Mouse (Mus musculus) forebrain, embryonic 16.5 days (tissue): ENCODE results near the gene Fgfr2. TPM values are rescaled to one million over a fixed set of nuclear protein-coding genes. Genes with fewer than 3 reads are reported as not detected.
A peak's percentile ranks its signal among the peaks of the same experiment; 100 is the strongest.
"Not testable (repeated sequence)": the region's sequence is repeated elsewhere in the genome, so short reads cannot be mapped to it uniquely, and the experiment has no call there.

ENCODE experiments used
- ATAC-seq: fragments of 200-750 bp; cut with Nextera tagmentation; 2 replicates; pipeline ENCODE4 v1.8.0; 2017; ENCODE audit warnings: mild to moderate bottlenecking, moderate library complexity
- H3K27ac ChIP-seq: fragments of 300-500 bp; sonication (generic); 2 replicates; pipeline ENCODE4 v1.5.1; 2014; ENCODE audit warnings: low read length, control low read depth
- H3K27me3 ChIP-seq: fragments of 300-500 bp; sonication (generic); replicated peaks from 2 replicates; pipeline ENCODE4 v1.6.1; 2014; ENCODE audit warnings: low read length; ENCODE audit not compliant: control insufficient read depth, insufficient read depth
- H3K36me3 ChIP-seq: fragments of 300-500 bp; sonication (generic); 2 replicates; pipeline ENCODE4 v1.6.1; 2014; ENCODE audit not compliant: control insufficient read depth, insufficient read depth
- H3K4me1 ChIP-seq: fragments of 300-500 bp; sonication (generic); replicated peaks from 2 replicates; pipeline ENCODE4 v1.6.1; 2014; ENCODE audit warnings: low read length; ENCODE audit not compliant: control insufficient read depth, insufficient read depth
- H3K4me2 ChIP-seq: fragments of 300-500 bp; sonication (generic); 2 replicates; pipeline ENCODE4 v1.6.1; 2014; ENCODE audit warnings: mild to moderate bottlenecking, low read length, control low read depth
- H3K4me3 ChIP-seq: fragments of 300-500 bp; sonication (generic); replicated peaks from 2 replicates; pipeline ENCODE4 v1.5.1; 2014; ENCODE audit warnings: mild to moderate bottlenecking, low read length, control low read depth
- H3K9ac ChIP-seq: fragments of 300-500 bp; sonication (generic); replicated peaks from 2 replicates; pipeline ENCODE4 v1.6.1; 2014; ENCODE audit warnings: low read depth, low read length, control low read depth
- H3K9me3 ChIP-seq: fragments of 300-500 bp; sonication (generic); 2 replicates; pipeline ENCODE4 v1.6.1; 2016; ENCODE audit warnings: low read length; ENCODE audit not compliant: control insufficient read depth
- WGBS: fragments of 180-500 bp; shearing (Covaris S2); extraction: QIAGEN DNeasy Blood & Tissue Kit; methylation state at CpG from one replicate; pipeline ENCODE4 v1.1.7; 2014; 5-methylcytosine and 5-hydroxymethylcytosine counted together
- polyA plus RNA-seq: library from polyadenylated mRNA; unstranded; fragments of >200 nt; fragmentation: Nextera tagmentation; extraction: Ambion mirVana; gene quantifications from 2 replicates; pipeline ENCODE4 v1.2.1, GENCODE M21; 2015

Gene Fgfr2
- polyA plus RNA-seq, 1 experiment from 2014 or later, result 39.2 TPM

- not testable (repeated sequence) for H3K9ac ChIP-seq, H3K9me3 ChIP-seq, H3K4me3 ChIP-seq, H3K4me2 ChIP-seq, H3K27ac ChIP-seq, ATAC-seq, H3K27me3 ChIP-seq, H3K4me1 ChIP-seq
- peaks cover 16% of the 10 kb centered on the region for H3K36me3 ChIP-seq
- 90% methylated on average over 6 of the region's 7 CpGs for WGBS
These were observed 1731.4 kb downstream of the Fgfr2 start for GRCm38 (mm10) chr7:131391761-131392160.

- WGBS, result 75% methylated on average over 9 of the region's 9 CpGs
- peak overlapping the region; percentile 91 for H3K4me3 ChIP-seq
- no peaks in the 10 kb centered on the region for H3K36me3 ChIP-seq
- H3K9ac ChIP-seq, result no peak overlapping the region
- H3K27me3 ChIP-seq, result no peaks in the 10 kb centered on the region
- no peak overlapping the region for H3K27ac ChIP-seq
- H3K9me3 ChIP-seq, result no peaks in the 10 kb centered on the region
- H3K4me2 ChIP-seq, result peak overlapping the region; percentile 92
- peaks cover 6% of the 10 kb centered on the region; the same call in 1 of the 2 replicates for H3K4me1 ChIP-seq
- no peak for ATAC-seq
These were observed 1751.1 kb downstream of the Fgfr2 start for GRCm38 (mm10) chr7:131371880-131372651.

- Histone ChIP-seq H3K4me2 (peak overlapping the region; percentile 92), H3K9ac (peak overlapping the region; percentile 98), H3K4me1 (peaks cover 6% of the 10 kb centered on the region; the same call in 1 of the 2 replicates), H3K36me3 (no peaks in the 10 kb centered on the region), H3K4me3 (peak overlapping the region; percentile 91), H3K27ac (peak overlapping the region; percentile 80), H3K27me3 (no peaks in the 10 kb centered on the region), H3K9me3 (no peaks in the 10 kb centered on the region)
- ATAC-seq, result no peak; the same call in 1 of the 2 replicates
- WGBS, result 5% methylated on average over 9 of the region's 9 CpGs
These were observed 1751.7 kb downstream of the Fgfr2 start for GRCm38 (mm10) chr7:131371470-131371860.

GRCm38 (mm10) chr7:131370648-131371469, 1752.3 kb downstream of the Fgfr2 start, which contains the start of gene Pstk:
Gene Pstk, plus strand, starts transcription at chr7:131371141.
- peak; percentile 95 for ATAC-seq

GRCm38 (mm10) chr7:131364131-131364530, 1759.0 kb downstream of the Fgfr2 start:
- H3K27me3 ChIP-seq, result no peaks in the 10 kb centered on the region
- no peak overlapping the region for H3K4me3 ChIP-seq
- H3K4me2 ChIP-seq, result no peak overlapping the region
- H3K36me3 ChIP-seq, result no peaks in the 10 kb centered on the region
- no peak overlapping the region for H3K27ac ChIP-seq
- no peak for ATAC-seq
- H3K4me1 ChIP-seq, result peaks cover 15% of the 10 kb centered on the region
- WGBS, result 95% methylated on average over 8 of the region's 8 CpGs
- no peak overlapping the region for H3K9ac ChIP-seq
- H3K9me3 ChIP-seq, result no peaks in the 10 kb centered on the region

More at GRCm38 (mm10) chr7:131370648-131371469, 1752.3 kb downstream of the Fgfr2 start, which contains the start of gene Pstk:
- WGBS, result 6% methylated on average over 47 of the region's 47 CpGs
- H3K36me3 ChIP-seq, result no peaks in the 10 kb centered on the region
- peak within 1 kb of the TSS; percentile 98 for H3K9ac ChIP-seq
- no peaks in the 10 kb centered on the region for H3K27me3 ChIP-seq
- peak within 1 kb of the TSS; percentile 91 for H3K4me3 ChIP-seq
- H3K4me1 ChIP-seq, result peaks cover 6% of the 10 kb centered on the region; the same call in 1 of the 2 replicates
- H3K4me2 ChIP-seq, result peak within 1 kb of the TSS; percentile 92
- peak within 1 kb of the TSS; percentile 80 for H3K27ac ChIP-seq
- no peaks in the 10 kb centered on the region for H3K9me3 ChIP-seq

GRCm38 (mm10) chr7:131362615-131363300, 1760.4 kb downstream of the Fgfr2 start, which contains the start of gene 2310057M21Rik:
Gene 2310057M21Rik, minus strand, starts transcription at chr7:131362759.
- Histone ChIP-seq H3K4me1 (peaks cover 15% of the 10 kb centered on the region), H3K9ac (peak within 1 kb of the TSS; percentile 83), H3K9me3 (no peaks in the 10 kb centered on the region), H3K27me3 (no peaks in the 10 kb centered on the region), H3K27ac (peak within 1 kb of the TSS; percentile 78), H3K4me2 (peak within 1 kb of the TSS; percentile 89), H3K36me3 (peaks cover 2% of the 10 kb centered on the region; the same call in 1 of the 2 replicates), H3K4me3 (peak within 1 kb of the TSS; percentile 72)
- ATAC-seq, result peak; percentile 98
- WGBS, result under 1% methylated on average over 55 of the region's 55 CpGs

- under 1% methylated on average over 35 of the region's 35 CpGs for WGBS
- H3K27ac ChIP-seq, result peak overlapping the region; percentile 72
- peak; percentile 82 for ATAC-seq
- peaks cover 15% of the 10 kb centered on the region for H3K4me1 ChIP-seq
- H3K9ac ChIP-seq, result peak overlapping the region; percentile 83
- H3K36me3 ChIP-seq, result peaks cover 4% of the 10 kb centered on the region; the same call in 1 of the 2 replicates
- no peaks in the 10 kb centered on the region for H3K9me3 ChIP-seq
- peak overlapping the region; percentile 89 for H3K4me2 ChIP-seq
- H3K4me3 ChIP-seq, result peak overlapping the region; percentile 72
- H3K27me3 ChIP-seq, result no peaks in the 10 kb centered on the region
These were observed 1760.9 kb downstream of the Fgfr2 start for GRCm38 (mm10) chr7:131362269-131362614.

GRCm38 (mm10) chr7:131356105-131356504, 1767.0 kb downstream of the Fgfr2 start:
- no peak for ATAC-seq
- Histone ChIP-seq H3K4me3 (no peak overlapping the region), H3K36me3 (peaks cover 19% of the 10 kb centered on the region), H3K27me3 (no peaks in the 10 kb centered on the region), H3K9me3 (no peaks in the 10 kb centered on the region), H3K4me2 (no peak overlapping the region), H3K27ac (no peak overlapping the region), H3K9ac (no peak overlapping the region), H3K4me1 (0 out of 2 replicates have a peak, but pooled peaks cover 2% of the 10 kb centered on the region)
- WGBS, result 94% methylated on average over 13 of the region's 13 CpGs
